Mouse (Mus musculus): ENCODE results near the gene Gm49450.

Gene Gm49450

GRCm38 (mm10) chr15:98953401-98954356, at the start of gene Gm49450, which contains the start of gene Tuba1a:
Gm49450 (minus strand) TSS chr15:98953551.
Tuba1a (minus strand) TSS chr15:98953703.
- peak; percentile 98 for DNase-seq (ENCODE audit: low read depth, low spot score)

DNA sequence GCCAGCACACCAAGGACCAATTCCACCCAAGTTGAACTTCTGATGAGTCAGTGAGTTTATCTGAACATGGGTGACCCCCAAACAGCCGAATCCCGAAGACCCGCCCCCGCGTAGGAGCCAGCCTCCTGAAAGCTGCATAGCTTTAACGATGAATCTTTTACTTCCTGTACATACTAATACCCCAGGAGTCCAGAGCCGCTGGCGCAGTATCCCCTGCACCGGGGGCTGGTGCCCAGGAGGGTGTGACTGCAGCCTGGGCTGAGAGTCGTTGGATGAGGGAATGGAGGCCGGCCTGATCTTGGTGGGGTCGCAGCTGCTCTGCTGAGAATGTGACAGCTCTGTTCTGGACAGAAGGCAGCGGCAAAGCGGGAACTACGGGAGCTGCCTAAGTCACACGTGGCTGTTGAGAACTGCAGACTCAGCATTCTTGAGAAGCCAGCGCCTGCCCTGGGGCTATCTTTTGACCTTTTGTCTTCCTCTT, 48.1 kb upstream of the Gm49450 start:
- no peak for DNase-seq (ENCODE audit: low read depth, low spot score)

GRCm38 (mm10) chr15:99000535-99001283, 47.4 kb upstream of the Gm49450 start:
- peak; percentile 68 for DNase-seq (ENCODE audit: low read depth, low spot score)

DNA sequence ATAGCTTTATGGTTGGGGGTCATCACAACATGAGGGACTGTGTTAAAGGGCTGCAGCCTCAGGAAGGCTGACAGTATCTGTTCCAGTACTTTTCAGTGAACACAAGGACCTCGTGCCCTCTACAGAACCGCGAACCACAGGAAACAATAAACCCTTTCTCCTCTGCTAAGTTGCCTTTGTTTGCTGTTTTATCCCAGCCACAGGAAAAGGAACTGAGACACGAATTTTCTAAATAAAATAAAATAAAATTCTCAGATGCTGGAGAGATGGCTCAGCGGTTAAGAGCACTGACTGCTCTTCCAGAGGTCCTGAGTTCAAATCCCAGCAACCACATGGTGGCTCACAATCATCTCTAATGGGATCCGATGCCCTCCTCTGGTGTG, 45.4 kb upstream of the Gm49450 start:
- DNase-seq (ENCODE audit: low read depth, low spot score), result no peak

- DNase-seq (ENCODE audit: low read depth, low spot score), result no peak
Measured at GRCm38 (mm10) chr15:98997938-98998774, 44.8 kb upstream of the Gm49450 start.

- no peak for DNase-seq (ENCODE audit: low read depth, low spot score)
Measured at GRCm38 (mm10) chr15:98996840-98997239, 43.5 kb upstream of the Gm49450 start.

DNA sequence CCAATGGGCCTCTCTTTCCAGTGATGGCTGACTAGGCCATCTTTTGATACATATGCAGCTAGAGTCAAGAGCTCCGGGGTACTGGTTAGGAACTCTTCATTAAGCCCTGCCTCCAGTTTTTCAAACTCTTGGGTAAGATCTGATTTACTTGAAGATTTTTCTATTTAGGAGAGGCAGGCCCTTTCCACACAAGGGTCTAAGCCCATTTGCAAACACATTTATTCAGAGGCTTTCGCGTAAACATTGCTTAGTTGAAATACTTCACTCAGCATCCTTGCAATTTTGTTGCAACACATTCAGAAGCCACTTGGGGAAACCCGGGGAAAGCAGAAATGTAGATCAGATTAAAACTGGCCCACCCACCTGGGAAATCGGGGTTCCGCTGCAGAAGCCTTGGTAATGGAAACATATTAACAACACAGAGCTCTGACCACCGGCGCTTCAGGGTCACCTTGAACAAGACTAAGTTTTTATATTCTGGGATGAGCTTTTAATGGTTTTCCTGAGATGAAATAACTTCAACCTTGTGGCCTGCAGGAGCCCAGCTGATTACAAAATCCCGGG, 41.7 kb upstream of the Gm49450 start:
- DNase-seq (ENCODE audit: low read depth, low spot score), result no peak

GRCm38 (mm10) chr15:98993865-98994264, 40.5 kb upstream of the Gm49450 start:
- DNase-seq (ENCODE audit: low read depth, low spot score), result peak; percentile 90

- peak; percentile 89 for DNase-seq (ENCODE audit: low read depth, low spot score)
Measured at GRCm38 (mm10) chr15:98993093-98993793, 39.9 kb upstream of the Gm49450 start.

GRCm38 (mm10) chr15:98992086-98992912, 38.9 kb upstream of the Gm49450 start:
- DNase-seq (ENCODE audit: low read depth, low spot score), result peak; percentile 76

DNA sequence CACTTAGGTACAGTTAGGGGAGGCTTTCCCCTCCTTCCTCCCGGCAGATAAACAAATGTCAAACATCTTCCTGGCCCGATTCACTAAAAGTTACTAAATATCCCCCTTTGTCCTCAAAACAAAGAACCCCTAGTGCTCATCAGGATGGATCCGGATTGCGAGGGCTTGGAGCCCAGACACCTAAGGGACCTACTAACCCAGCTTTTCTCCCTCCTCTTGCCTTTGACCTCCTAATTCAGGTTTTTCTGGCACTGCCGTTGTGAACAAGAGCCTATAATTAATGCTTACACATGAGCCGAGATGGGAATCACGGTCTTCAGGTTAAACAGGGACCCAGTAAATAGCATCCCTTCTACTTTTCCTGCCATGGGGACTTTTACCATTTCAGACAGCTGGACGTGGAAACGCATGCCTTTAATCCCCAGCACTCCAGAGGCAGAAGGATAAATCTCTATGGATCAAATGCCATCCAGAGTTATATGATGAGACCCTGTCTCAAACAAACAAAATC, 38.2 kb upstream of the Gm49450 start:
- no peak for DNase-seq (ENCODE audit: low read depth, low spot score)

GRCm38 (mm10) chr15:98990669-98991539, 37.6 kb upstream of the Gm49450 start:
- no peak for DNase-seq (ENCODE audit: low read depth, low spot score)

DNA sequence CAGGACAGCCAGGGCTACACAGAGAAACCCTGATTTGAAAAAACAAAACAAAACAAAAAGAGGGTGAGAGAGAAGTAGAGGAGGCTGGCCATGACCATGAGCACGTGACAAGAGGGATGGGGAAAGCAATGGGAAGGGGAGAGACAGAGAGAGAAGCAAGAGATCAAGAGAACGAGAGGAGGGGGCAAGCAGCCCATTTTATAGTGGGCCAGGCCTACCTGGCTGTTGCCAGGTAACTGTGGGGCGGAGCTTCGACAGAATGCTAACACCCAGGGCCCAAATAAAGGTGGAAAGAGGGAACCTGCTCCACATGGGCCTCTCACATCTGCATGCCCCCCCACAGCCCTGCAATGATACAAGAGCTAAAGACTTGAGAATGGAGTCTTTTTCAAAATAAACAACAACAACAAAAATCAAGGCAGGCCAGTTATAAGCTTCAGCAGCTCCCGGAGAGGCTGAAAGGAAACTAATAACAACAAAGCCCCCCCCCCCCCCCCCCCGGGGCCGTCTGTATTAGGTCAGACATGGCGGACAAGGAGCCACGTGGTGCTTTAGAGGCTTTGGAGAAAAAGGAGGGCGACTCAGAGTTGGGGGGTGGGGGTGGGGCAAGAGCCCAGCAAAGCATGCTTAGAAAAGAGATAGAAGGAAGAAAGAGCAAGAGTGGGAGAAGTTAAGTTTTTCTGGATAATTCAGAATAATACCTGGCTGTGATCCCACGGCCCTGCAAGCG, 36.5 kb upstream of the Gm49450 start:
- no peak for DNase-seq (ENCODE audit: low read depth, low spot score)

DNA sequence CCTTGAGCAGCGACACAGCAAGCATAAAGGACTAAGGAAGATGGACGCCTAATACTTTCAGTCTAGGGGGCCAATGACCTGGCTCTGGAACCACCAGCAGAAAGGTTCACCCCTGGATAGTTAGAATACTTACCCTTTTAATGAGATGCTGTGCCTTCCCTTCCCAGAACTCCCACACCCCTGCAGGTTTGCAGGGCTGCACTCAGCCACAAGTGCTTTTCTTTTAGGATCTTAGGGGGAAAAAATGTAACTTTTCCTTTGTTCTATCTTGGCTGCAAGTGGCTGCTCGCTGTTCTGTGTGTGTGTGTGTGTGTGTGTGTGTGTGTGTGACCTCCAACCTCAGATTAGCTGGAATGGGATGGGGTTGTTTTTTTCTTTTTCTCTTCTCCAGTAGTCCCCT, 35.4 kb upstream of the Gm49450 start:
- DNase-seq (ENCODE audit: low read depth, low spot score), result no peak

DNA sequence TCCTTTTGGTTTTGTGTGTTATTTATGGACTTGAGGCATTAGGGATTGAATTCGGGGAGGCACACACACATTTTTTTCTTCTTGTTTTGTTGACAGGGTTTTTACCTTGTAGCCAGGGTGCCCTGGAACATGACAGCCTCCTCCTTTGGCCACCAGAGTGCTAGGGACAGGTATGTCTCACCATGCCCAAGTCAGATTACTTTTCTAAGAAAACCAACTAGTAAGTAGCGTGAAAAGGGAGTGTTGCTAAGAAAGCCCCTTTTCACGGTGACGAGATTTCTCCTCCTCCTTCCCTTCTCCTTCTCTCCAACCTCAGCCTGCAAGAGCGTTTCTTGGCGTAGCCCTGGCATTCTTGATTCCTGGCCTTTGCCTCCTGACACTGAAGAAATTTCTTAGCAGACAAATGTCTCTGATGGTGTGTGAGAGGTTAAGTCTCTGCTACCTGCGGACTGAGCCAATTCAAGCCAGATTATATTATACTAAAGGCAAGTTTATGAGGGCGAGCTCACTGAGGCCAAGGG, 34.4 kb upstream of the Gm49450 start:
- DNase-seq (ENCODE audit: low read depth, low spot score), result no peak

DNA sequence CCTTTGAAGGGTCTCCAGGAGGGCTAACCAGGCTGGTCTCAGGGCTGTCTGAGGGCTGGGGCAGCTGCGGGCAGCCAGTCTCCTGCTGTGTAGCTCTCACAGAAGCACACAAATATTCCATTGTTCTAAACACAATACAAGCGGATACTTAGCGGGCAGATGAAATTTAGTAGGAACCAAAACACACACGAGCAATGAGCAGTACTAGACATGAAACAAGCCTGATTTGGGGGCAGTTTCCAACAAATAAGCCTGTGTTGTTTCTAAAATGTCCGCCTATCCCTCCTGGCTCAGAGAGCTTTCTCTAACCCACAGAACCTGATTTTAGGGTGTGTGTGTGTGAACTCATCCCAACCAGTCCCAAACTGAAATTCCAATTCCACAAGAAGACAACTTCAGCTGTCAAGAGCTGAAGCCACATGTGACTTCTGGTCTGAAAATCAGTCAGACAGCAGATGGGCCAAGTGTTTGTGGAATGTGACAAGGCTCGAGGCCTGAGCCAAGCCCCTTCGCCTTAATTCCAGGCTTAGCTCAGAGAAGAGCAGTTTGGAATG, 33.8 kb upstream of the Gm49450 start:
- DNase-seq (ENCODE audit: low read depth, low spot score), result no peak

Data from CD4-positive helper T cell, adult 2 months (primary cell).